Mouse (Mus musculus) T-cell, adult 2 months (primary cell): ENCODE measurements at regions not wholly inside any gene's neighbourhood (a gene's known extent, or its start where the extent isn't known, plus 50 kb on each side); places are given as distances from the start of the nearest gene placed in this dataset.

Experiments used
- DNase-seq: peaks from one replicate; pipeline ENCODE4 v3.0.0; 2022; ENCODE audit warnings: low spot score

DNA sequence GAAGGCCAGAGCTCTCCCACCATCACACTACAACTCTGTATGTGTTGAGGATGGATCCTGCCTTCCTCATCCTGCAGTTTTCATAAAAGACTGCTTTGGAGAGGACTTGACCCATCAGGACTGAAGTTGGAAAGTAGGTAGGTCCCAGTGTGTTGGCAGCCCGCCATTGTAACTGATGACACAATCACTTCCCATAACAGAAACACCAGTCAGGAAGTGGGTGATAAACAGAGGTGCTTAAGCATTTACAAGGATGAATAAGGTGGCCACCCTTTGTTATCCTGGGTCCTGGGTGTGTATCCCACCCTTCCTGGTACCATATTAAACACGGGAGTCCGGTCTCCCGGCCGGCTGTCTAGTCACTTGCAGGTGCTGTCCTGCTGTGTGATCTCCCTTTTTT, 118.3 kb downstream of the Snx10 start:
- DNase-seq, result no peak

DNA sequence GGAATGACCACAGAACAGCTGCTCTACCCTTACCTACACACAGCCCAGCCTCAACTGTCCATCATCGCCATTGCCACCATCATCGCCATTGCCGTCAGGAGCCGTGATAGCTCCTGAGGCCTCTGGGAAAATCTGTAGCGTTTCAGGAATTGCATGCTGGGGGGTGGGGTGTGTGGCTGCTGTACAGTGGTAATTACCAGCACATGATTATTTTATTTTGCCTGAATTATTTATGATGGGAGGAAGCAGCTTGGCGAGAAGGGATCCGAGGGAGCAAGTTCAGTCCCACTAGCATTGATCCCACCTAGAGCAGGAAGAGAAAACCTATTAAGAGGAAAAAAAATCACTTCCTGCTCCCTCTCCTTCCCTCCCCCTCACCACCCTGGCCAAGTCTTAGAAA, 125.1 kb downstream of the Snx10 start:
- no peak for DNase-seq

DNA sequence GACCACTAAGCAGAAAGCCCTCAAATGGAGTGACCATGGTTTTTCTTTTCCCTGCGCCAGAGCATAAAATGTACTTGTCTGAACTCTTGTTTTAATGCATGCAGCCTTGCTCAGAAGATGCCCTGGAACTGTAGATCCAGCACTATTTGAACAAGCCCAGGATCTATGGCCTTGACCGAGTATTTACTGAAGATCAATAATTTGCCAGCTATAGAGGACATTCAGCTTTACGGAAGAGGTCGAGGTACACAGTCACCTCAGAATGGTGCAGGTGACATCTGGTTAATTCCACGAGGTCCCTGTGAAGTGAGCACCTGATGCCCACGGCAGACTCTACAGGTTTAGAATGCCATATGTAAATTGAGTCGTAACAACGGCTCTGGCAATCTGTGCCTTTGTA, 130.1 kb downstream of the Snx10 start:
- DNase-seq, result no peak

DNA sequence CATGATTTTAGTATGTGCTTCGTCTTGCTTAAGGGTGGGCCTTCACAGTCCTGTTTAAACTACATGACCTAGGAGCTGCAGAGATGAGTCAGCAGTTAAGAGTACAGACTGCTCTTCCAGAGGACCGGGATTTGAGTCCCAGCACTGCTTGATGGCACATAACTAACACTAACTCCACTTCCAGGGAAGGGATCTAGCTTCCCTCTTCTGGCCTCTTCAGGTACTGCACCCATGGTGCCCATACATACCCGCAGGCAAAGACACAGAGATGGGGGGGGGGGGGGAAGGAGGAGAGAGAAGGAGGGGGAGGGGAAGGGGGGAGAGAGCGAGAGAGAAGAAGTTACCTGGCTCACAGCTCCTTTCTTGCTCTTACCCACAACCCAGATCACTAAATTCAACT, 131.3 kb downstream of the Snx10 start:
- no peak for DNase-seq

DNA sequence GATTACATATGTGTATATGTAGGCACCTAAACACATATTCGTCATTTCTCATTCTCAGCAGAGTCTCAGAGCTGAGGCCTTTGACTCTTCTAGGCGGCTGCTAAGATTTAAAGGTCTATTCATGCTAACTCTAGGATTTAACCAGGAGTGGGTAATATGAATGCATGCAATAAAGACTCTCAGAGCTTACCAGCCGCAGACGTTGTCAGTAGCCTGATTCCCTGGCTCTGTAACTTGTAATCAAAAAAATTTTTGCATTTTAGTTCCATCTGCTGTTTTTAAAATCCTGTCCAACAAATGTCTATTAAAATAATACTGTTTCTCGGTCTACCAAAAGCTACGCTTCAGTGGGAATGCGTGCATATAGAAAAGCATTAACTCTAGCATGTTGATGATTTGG, 132.4 kb downstream of the Snx10 start:
- no peak for DNase-seq

DNA sequence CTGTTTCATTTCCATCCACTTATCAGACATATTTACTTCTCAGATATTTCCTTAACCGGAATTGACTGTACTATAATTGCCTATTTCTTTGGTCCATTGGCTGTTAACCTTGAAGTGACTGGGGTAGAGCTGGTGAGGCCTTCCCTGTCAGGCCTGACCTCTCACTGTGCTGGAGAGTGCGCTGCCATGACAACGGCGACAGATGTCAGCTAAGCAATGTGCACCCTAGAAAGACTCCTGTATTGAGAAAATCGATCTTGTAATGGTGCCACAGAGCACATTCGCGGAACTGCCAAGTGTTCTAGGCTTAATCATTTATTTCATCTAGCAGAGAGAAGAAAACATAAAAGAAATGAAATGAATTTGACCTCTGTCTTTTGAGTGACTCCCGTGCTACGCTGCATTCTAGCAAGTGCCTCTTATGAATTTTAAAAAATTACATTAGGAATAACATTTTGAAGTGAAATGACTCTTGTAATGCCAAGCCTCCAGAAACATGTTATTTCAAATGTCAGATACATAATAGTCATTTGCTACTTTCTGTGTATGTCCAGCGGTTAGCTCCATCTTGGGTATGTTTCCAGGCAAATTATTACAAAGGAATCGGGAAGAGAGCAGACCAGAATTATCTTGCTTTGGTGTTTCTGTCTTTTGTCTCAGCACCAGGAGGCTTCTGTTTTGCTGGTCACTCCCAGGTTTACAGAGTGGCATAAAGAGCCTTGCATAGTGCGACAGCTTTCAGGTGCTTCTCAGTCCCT, 133.4 kb downstream of the Snx10 start:
- no peak for DNase-seq

DNA sequence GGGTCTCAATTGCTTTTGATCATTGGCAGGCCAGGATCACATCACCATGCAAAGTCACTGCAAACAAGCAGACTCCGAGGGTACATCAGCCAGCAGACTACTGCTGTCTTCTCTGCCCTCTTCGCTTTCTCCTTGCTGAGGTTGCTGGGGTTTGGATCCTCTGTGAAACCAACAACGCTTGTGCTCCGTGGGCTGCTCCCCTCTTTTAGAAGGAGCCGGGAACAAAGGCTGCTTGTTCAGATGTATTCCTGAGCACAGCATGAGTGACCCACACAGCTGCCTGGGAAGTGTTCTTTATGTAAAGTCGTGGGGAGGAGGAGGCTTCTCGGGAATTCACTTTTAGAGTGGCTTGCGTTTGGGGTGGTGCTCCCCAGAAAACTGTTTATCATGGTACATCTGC, 134.7 kb downstream of the Snx10 start:
- DNase-seq, result no peak

DNA sequence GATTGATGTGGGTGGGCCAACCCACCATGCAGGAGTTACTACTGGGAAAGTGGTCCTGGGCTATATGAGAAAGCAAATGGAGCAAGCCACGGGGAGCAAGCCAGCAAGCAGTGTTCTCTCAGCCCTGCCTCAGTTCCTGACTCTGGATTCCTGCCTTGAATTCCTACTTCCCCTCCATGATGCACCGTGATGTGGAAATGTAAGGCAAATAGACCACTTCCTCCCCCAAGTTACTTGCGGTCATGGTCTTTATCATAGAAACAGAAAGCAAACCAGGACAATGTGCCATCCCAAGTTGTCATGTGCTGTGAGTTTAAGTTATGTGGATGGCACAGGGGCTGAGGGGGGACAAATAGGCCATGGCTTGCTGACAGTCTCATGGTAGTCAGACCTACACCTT, 139.5 kb downstream of the Snx10 start:
- no peak for DNase-seq

DNA sequence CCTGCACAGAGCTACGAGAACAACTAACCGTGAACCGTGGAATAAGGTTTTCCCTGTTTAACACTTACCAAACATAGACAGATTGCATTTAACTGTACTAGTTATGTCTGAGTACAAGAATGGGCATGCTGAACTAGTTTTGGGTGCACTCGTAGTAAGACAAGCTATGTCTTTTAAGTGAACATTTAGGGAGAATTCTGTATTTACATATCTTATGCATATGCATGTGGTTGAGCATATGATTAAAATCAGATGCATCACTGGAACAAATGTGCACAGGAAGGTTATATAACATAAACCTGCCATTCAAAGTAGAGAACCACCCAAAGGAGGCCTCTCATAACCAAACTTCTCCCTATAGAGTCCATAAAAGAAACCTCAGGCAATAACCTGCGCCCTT, 140.3 kb downstream of the Snx10 start:
- DNase-seq, result no peak

DNA sequence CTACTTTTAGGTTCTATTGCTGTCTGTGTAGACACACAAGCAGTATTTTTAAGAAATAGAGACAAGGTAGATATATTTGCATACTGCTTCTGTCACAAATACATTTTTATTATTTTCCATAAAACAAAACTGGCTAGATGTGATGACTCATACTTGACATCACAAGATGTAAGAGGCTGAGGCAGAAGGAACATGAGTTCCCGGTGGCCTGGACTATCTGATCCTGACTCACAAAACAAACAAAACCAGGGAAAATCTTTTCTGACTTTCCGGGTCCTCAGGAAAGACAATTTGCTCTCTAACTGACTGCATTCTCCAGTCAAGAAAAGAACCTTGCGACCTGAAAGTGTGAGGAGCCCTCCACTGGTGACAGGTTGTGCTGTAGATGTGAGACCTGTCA, 143.3 kb downstream of the Snx10 start:
- no peak for DNase-seq

DNA sequence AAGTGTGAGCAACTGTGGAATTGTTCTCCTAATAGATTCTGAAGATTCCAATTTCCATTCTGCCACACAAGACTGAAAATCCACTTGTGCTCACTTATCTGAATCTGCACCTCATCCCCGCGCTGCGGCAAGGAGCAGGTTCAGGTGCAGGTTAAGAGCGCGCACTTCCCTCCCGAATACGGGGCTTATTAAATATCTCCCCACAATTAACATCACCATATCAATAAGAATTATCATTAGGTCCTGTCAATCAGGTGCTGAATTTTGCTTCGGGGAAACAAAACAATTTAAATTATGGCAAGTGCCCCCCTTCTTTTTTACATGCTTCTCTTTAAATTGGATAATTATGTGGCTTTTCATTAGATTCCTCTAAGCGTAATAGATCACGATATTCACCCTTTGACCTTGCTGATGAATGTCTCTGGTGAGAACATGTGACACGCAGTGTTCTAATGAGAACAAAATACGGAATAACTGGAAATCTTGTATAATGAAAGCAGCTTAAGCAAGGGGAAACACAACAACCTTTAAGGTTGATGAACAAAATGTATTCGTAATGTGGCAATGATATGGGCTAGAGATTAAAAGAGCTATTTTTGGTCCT, 151.7 kb downstream of the Snx10 start:
- DNase-seq, result no peak

DNA sequence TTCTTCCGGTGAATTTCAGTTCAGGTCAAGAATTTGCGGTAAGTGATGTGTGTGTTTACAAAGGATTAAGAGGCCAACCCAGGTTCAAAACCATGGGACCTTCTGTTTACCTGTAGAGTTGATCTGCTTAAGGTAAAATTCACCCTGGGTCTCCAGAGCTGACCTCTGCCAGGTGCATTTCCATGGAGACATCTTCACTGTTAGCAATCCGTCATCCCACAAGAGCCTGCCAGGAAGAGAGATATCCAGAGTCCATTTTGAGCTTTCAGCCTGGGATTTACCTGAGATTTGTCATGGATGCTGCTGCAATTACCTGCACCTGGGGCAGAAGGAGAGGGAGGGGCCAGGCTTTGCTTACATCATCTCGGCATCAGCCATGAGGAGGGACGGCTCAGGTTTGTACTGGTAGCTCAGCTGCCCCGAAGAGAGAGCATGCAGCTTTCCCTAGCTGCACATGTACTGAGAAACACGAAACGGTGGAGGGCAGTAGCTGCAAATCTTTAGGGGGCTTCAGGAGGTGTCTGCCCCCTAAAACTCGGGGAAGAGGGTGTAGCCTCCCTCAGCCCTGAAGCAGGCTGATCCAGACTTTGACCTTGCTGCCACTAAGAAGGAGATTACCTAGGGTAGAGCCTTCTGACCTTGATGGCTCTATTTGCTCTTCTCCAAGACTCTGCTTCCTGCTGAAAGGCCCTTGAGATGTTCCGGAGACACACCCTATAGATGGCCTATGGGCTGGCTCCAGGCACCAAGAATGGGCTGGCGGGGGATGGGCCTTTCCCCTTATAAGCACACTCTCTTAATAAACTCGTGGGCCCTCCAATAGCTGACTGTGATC, 153.7 kb downstream of the Snx10 start:
- DNase-seq, result no peak

DNA sequence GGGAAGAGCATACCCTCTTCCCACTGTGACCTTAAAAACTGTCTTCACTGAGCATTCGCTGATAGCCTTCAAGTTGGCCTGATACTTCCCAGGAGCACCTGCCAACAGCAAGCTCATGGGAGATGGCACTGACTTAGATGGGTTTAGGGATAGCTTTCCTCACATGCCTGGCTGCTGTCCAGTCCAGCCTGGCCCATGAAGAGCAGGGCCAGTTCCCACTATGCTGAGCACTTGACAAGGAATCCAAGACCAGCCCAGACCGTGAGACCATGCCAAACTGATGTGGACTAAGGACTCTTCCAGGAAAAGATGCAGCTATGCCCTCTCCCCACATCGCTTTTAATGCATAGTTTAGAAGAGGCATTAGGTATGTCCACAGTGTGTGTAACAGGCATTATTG, 155.0 kb downstream of the Snx10 start:
- DNase-seq, result no peak

DNA sequence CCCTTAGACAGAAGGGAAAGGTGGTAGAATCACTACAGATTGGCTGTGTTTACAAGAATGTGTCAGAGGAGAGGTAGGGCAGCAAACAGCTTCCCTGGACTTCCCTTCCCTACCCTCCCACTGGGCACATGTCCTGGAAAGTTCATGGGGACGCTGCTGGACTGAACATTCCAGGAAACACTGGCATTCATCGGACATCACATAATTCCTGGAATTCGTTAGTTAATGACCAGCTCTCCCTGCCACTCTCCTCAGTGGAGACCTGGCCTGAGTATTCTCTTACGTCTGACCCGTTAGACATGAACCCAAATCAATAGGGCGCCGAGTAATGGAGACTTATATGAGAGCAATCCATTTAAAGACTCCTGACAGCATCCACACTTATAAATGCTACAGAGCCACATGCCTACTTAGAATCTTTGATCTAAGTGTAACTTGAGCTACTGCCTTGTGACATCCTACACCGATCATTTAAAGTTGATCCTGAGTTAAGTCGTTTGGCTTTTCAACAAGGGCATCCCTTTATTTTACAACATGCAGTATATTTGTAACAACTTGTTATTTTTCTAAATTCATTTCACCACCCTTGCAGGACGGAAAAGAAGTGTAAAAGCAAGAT, 156.6 kb downstream of the Snx10 start:
- DNase-seq, result no peak

DNA sequence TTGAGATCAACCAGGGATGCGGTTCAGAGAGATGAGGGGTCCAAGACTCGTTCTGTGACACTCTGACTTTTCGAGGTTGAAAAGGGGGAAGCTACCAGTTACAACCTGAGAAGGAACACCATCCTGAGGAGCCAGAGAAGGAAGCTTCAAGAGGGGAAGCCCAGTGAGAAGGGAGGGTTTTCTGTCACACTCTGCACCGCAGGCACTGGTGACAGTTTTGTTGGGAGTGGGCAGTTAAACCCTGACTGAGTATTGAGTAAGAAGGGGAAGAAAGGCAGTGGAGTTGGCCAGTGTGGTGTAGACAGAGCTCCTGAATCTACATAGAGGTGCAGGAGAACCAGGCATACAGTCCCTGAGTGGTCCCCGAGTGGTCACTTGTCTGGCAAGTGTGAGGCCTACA, 159.4 kb downstream of the Snx10 start:
- no peak for DNase-seq

DNA sequence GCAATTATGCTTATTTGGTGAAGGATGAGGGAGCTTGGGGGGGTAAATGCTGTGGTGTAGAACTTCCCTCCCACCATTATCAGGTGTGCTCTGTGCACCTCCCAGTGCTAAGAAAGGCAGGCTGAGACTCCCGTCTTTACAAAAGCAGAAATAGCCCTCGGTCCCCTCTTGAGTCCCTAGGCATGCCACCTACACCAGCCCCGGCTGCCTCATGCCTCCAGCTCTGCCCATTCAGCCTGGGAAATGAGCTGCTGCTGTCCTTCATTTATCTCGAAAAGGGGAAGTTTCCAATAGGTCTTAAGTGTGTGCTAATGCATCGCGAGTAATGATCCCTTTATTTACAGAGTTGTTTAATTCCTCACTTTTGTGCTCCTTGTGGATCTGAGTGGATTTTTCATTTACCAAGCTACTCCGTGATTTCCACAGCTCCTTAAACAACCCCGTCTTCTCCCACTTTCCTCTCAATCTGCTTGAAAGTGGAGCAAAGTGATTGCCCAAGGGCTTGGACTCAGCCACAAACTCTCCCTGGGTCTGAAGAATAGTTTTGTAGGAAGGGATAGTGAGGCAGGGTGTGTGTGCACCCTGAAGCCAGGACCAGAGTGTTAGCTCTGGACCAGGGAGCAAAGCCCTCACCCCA, 162.1 kb downstream of the Snx10 start:
- DNase-seq, result no peak

DNA sequence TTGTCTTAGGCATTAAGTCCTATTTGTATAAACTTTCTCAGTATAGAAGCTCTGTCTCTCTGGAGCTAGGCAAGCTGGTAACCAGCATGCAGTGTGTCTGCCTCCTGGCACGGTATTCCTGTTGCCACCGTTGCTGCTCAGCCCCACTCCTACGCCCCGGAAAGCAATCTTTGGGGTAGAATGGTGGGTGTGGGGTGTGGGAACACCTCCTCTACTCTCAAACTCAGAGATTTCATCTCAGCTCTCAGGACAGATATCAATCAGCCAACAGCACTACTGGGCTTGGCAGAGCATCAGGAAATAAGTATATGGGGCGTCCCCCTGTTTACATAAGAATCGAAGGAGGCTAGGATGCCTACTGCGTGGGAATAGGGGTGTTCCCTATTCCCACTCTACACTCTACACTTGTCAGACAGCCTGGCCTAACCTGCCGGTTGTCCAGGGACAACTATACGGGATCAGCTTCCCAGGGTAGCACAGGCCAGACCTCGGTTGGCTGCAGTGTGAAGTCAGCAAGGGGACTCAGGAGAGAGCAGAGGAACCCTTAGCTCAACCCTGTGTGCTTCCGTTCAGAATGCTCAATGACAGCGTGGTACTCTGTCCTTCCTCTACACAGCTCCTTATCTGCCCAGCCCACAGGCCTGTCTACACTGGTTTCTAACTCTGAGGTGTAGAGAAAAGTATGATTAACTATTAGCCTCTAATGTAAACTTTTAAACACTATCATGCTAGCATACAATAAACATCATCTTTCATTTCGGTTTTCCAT, 167.3 kb downstream of the Snx10 start:
- DNase-seq, result no peak

DNA sequence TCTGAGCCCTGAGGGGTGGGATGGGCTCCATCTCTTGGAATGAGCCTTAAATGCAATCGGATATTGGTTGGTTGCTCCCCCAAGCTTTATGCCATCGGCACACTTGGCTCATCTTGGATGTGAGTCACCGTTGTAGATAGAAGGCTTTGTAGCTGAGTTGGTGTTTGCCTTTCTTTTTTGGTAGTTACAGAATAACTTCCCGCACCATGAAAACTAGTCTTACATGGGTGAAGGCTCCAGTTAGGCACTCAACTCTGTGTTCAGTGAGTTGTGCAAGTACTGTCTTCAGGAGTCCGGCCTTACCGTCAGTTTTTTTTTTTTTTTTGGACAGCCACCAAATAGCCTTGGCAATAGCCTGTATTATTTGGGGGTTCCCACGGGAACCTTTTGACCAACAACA, 170.3 kb downstream of the Snx10 start:
- DNase-seq, result no peak

DNA sequence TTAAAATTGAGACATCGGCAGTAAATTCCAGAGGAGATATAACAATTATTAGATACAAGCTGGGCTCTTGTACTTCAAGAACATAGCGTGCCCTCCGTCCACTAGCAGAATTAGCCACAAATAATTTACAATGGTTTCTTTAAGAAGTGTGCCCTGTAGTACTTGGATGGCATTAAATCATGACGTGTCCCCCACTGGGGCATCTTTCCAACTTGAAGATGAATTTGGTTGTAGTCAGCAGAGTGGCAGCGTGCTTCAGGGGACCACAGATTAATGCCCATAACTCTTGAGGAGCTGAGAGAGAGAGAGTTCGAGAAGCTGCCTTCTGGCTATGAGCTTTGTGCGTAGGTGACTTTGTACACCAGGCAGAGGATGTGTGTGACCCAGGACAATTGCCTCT, 172.7 kb downstream of the Snx10 start:
- no peak for DNase-seq

DNA sequence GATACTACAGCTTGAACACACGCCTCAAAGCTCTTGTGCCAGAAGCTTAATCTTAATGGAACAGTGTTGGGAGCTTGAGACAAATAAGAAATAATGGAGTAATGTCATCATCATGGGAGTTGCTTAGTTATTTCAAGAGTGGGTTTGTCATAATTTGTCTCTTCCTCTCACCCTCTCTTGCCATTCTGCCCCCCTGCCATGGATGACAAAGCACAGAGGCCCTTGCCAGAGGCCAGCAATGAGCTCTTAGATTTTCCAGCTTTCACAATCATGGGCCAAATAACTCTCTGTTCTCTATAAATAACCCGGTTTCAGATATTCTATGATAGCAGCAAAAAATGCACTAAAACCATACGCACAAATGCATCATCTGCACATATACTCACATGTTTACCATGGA, 174.1 kb downstream of the Snx10 start:
- no peak for DNase-seq

DNA sequence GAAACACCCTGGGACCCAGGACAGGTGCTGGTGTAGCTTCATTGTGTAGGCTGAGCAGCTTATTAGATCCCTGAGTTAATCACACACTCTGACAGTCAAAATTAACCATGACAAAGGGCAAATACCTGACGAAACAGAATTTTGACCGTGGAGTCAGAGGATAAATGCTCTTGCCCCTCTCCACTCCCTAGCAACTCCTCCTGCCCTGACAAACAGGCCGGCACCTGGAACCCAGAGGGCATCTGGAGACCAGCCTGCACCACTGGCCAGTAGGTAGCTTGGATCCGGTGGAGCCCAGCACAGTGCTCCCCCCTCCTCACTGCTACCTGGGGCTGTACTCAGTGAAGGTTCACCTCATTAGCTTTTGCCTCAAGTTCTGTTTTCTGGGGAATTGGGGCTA, 174.5 kb downstream of the Snx10 start:
- no peak for DNase-seq
